8 mouse cellular contexts compared by ENCODE assay signal in the genomic region with DNA sequence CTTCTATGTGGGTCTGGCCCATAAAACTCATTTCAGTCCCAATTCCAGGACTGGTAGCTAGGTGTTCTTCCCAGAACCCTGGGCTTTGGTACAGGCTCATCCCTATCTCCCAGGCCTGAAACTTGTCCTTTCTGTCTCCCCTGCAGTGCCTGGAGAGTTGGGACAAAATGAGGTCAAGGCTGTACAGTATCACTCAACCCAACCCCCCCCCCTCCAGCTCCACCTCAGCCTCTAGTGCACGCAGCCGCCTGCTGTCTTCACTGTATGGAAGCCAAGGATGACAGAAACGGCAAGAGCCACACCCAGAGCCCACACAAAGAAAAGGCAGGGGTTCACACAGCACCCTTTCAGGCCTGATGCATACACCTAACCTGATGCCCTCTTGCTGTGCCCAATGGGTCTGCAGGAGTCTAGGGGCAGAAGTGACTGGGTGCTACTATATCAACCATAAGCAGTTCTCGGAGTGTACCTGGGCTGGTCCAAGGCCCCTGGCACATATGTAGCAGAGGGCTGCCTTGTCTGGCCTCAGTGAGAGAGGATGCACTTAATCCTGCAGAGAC. TPM values are rescaled to one million over a fixed set of nuclear protein-coding genes. Genes with fewer than 3 reads are reported as not detected.
A peak's percentile ranks its signal among the peaks of the same experiment; 100 is the strongest.
DNase-seq lines count a peak whose midpoint lies in the region; ATAC-seq and TF ChIP-seq lines count a peak whose summit lies in the region.

No protein-coding gene starts in this region.

- no peak overlapping the region for H3K4me3 ChIP-seq in kidney, embryonic 15.5 days (replicated peaks)
- peak overlapping the region; percentile 65; the same call in 1 of the 2 replicates for H3K4me3 ChIP-seq in G1E (ENCODE audit: low read depth, low read length)
- no peak overlapping the region for H3K4me3 ChIP-seq in limb, embryonic 14.5 days (replicated peaks; ENCODE audit: low read length)

- ATAC-seq in kidney, embryonic 15.5 days (replicated peaks; ENCODE audit: low FRiP score), result peak; percentile 27; the same call in 1 of the 2 replicates
- ATAC-seq in G1E (ENCODE audit: extremely low read depth, insufficient number of reproducible peaks, low FRiP score, poor library complexity, severe bottlenecking), result no peak
- ATAC-seq in limb, embryonic 14.5 days (ENCODE audit: low FRiP score, low read depth), result no peak
- ATAC-seq in CD4-positive, CD25-positive, alpha-beta regulatory T cell, adult 4 months, result no peak

- H3K36me3 ChIP-seq in kidney, embryonic 15.5 days, result peaks cover 10% of the 10 kb centered on the region; the same call in 1 of the 2 replicates
- H3K36me3 ChIP-seq in G1E (replicated peaks), result peaks cover 42% of the 10 kb centered on the region
- peaks cover 5% of the 10 kb centered on the region; the same call in 1 of the 2 replicates for H3K36me3 ChIP-seq in limb, embryonic 14.5 days (ENCODE audit: control insufficient read depth, insufficient read depth, low read length)

- WGBS in kidney, embryonic 15.5 days, result 65% methylated on average over 4 of the region's 4 CpGs
- WGBS in limb, embryonic 14.5 days, result 67% methylated on average over 4 of the region's 4 CpGs

- DNase-seq in adrenal gland, postnatal 14 days, result peak; percentile 49
- no peak for DNase-seq in adrenal gland, adult 2 months
- DNase-seq in kidney, adult 8-10 months, result no peak
- no peak for DNase-seq in G1E (ENCODE audit: low spot score)
- DNase-seq in limb, embryonic 14.5 days (ENCODE audit: low spot score), result no peak
- DNase-seq in gastrocnemius, adult 18-20 months (ENCODE audit: low spot score), result no peak

- H3K9ac ChIP-seq in kidney, embryonic 15.5 days, result no peak overlapping the region
- no peak overlapping the region for H3K9ac ChIP-seq in limb, embryonic 14.5 days (ENCODE audit: low read depth, low read length, severe bottlenecking)

- TF ChIP-seq POLR2A in limb, embryonic 14.5 days (IDR thresholded peaks at IDR 0.05; ENCODE audit: borderline replicate concordance, extremely low read depth, insufficient read depth, insufficient read length), result no peak

- no peaks in the 10 kb centered on the region for H3K9me3 ChIP-seq in kidney, embryonic 15.5 days (replicated peaks)
- H3K9me3 ChIP-seq in G1E (replicated peaks), result no peaks in the 10 kb centered on the region
- no peaks in the 10 kb centered on the region for H3K9me3 ChIP-seq in limb, embryonic 14.5 days (ENCODE audit: control insufficient read depth, low read length)

- H3K27me3 ChIP-seq in kidney, embryonic 15.5 days, result no peaks in the 10 kb centered on the region
- no peaks in the 10 kb centered on the region; the same call in 1 of the 2 replicates for H3K27me3 ChIP-seq in G1E (ENCODE audit: insufficient read depth, low read length)
- H3K27me3 ChIP-seq in limb, embryonic 14.5 days (ENCODE audit: control insufficient read depth, insufficient read depth, low read length), result no peaks in the 10 kb centered on the region

- TF ChIP-seq CTCF in G1E (IDR thresholded peaks at IDR 0.05; ENCODE audit: low read depth, low read length), result no peak

- 0 out of 2 replicates have a peak overlapping the region, but pooled peaks have one; percentile 41 for H3K27ac ChIP-seq in kidney, embryonic 15.5 days
- 0 out of 2 replicates have a peak overlapping the region, but pooled peaks have one; percentile 33 for H3K27ac ChIP-seq in limb, embryonic 14.5 days (replicated peaks; ENCODE audit: low read depth, low read length)

- H3K4me1 ChIP-seq in kidney, embryonic 15.5 days, result peaks cover 34% of the 10 kb centered on the region
- H3K4me1 ChIP-seq in G1E (ENCODE audit: insufficient read depth, low read depth, low read length), result peaks cover 65% of the 10 kb centered on the region
- H3K4me1 ChIP-seq in limb, embryonic 14.5 days (ENCODE audit: control insufficient read depth, insufficient read depth, low read length), result peaks cover 30% of the 10 kb centered on the region

- H3K4me2 ChIP-seq in kidney, embryonic 15.5 days, result no peak overlapping the region
- H3K4me2 ChIP-seq in limb, embryonic 14.5 days (replicated peaks; ENCODE audit: low read depth, low read length, severe bottlenecking), result no peak overlapping the region

RNA-seq across cellular contexts. Expression of a gene that starts 20.5 kb away (rescaled TPM):
- 6.5 and 8.7 TPM in 2 replicates for total RNA-seq in adrenal gland, postnatal 14 days (2021)
- total RNA-seq in adrenal gland, adult 2 months (2021), result 1 to 10 TPM; 5.3 to 9.7 TPM
- polyA plus RNA-seq in adrenal gland, adult 2 months (2012; rRNA removed), result 12.6 and 18.2 TPM in 2 replicates
- polyA plus RNA-seq in kidney, embryonic 15.5 days (2015; fragmentation: Nextera tagmentation; extraction: Ambion mirVana), result 4.3 and 4.9 TPM in 2 replicates
- total RNA-seq in G1E (2014; fragmentation: Nextera tagmentation) (10.1 and 10.8 TPM in 2 replicates), G1E (2017) (3.3 and 4.9 TPM in 2 replicates)
- polyA plus RNA-seq in G1E (2012), result 9.4 and 10.8 TPM in 2 replicates
- 10.0 and 11.6 TPM in 2 replicates for polyA plus RNA-seq in limb, embryonic 14.5 days (2012; rRNA removed)
- polyA plus RNA-seq in limb, embryonic 14.5 days (2014; fragmentation: Nextera tagmentation; extraction: Ambion mirVana), result 4.0 and 4.6 TPM in 2 replicates
- 10 to 100 TPM; 29.6 to 50.3 TPM for polyA plus RNA-seq in CD4-positive, CD25-positive, alpha-beta regulatory T cell, adult 4 months (2017; shearing (Covaris generic))
- 1 to 10 TPM; 3.2 to 4.0 TPM for total RNA-seq in gastrocnemius, adult 18-20 months (2021)

RNA-seq across cellular contexts. Expression of a gene that starts 28.6 kb away (rescaled TPM):
- not detected in 2 replicates for total RNA-seq in adrenal gland, postnatal 14 days (2021)
- not detected for total RNA-seq in adrenal gland, adult 2 months (2021)
- polyA plus RNA-seq in adrenal gland, adult 2 months (2012; rRNA removed), result not detected in 2 replicates
- polyA plus RNA-seq in kidney, embryonic 15.5 days (2015; fragmentation: Nextera tagmentation; extraction: Ambion mirVana), result not detected in 2 replicates
- total RNA-seq in G1E (2014; fragmentation: Nextera tagmentation) (not detected in 2 replicates), G1E (2017) (0.16 TPM in 1 of 2 replicates, not detected in the other)
- not detected in 2 replicates for polyA plus RNA-seq in G1E (2012)
- not detected in 2 replicates for polyA plus RNA-seq in limb, embryonic 14.5 days (2012; rRNA removed)
- not detected in 2 replicates for polyA plus RNA-seq in limb, embryonic 14.5 days (2014; fragmentation: Nextera tagmentation; extraction: Ambion mirVana)
- not detected for polyA plus RNA-seq in CD4-positive, CD25-positive, alpha-beta regulatory T cell, adult 4 months (2017; shearing (Covaris generic))
- total RNA-seq in gastrocnemius, adult 18-20 months (2021), result not detected

RNA-seq across cellular contexts. Expression of a gene that starts 38.5 kb away (rescaled TPM):
- 0.45 and 0.93 TPM in 2 replicates for total RNA-seq in adrenal gland, postnatal 14 days (2021)
- total RNA-seq in adrenal gland, adult 2 months (2021), result under 1 TPM; 0.45 to 0.52 TPM
- 1.4 and 2.1 TPM in 2 replicates for polyA plus RNA-seq in adrenal gland, adult 2 months (2012; rRNA removed)
- polyA plus RNA-seq in kidney, embryonic 15.5 days (2015; fragmentation: Nextera tagmentation; extraction: Ambion mirVana), result 0.19 and 0.42 TPM in 2 replicates
- total RNA-seq in G1E (2014; fragmentation: Nextera tagmentation) (not detected in 2 replicates), G1E (2017) (not detected in 2 replicates)
- polyA plus RNA-seq in G1E (2012), result not detected in 2 replicates
- 0.56 and 0.57 TPM in 2 replicates for polyA plus RNA-seq in limb, embryonic 14.5 days (2012; rRNA removed)
- 0.88 and 1.5 TPM in 2 replicates for polyA plus RNA-seq in limb, embryonic 14.5 days (2014; fragmentation: Nextera tagmentation; extraction: Ambion mirVana)
- polyA plus RNA-seq in CD4-positive, CD25-positive, alpha-beta regulatory T cell, adult 4 months (2017; shearing (Covaris generic)), result not detected
- total RNA-seq in gastrocnemius, adult 18-20 months (2021), result not detected
